Mouse (Mus musculus) liver, embryonic 12.5 days (tissue): ENCODE data around the gene Auts2. TPM values are rescaled to one million over a fixed set of nuclear protein-coding genes. Genes with fewer than 3 reads are reported as not detected.

ENCODE experiments used
- ATAC-seq: fragments of 200-750 bp; cut with Nextera tagmentation; 2 replicates; pipeline ENCODE4 v1.8.0; 2017; ENCODE audit warnings: moderate number of reproducible peaks, mild to moderate bottlenecking, moderate library complexity
- H3K27ac ChIP-seq: fragments of 300-500 bp; sonication (generic); 2 replicates; pipeline ENCODE4 v1.5.1; 2016; ENCODE audit warnings: mild to moderate bottlenecking
- H3K27me3 ChIP-seq: fragments of 300-500 bp; sonication (generic); replicated peaks from 2 replicates; pipeline ENCODE4 v1.6.1; 2016; ENCODE audit warnings: mild to moderate bottlenecking, moderate library complexity
- H3K36me3 ChIP-seq: fragments of 300-500 bp; sonication (generic); 2 replicates; pipeline ENCODE4 v1.6.1; 2016; ENCODE audit warnings: mild to moderate bottlenecking, moderate library complexity
- H3K4me1 ChIP-seq: fragments of 300-500 bp; sonication (generic); 2 replicates; pipeline ENCODE4 v1.6.1; 2016
- H3K4me2 ChIP-seq: fragments of 300-500 bp; sonication (generic); 2 replicates; pipeline ENCODE4 v1.6.1; 2016; ENCODE audit warnings: mild to moderate bottlenecking, moderate library complexity
- H3K4me3 ChIP-seq: fragments of 300-500 bp; sonication (generic); 2 replicates; pipeline ENCODE4 v1.5.1; 2016; ENCODE audit warnings: mild to moderate bottlenecking, moderate library complexity
- H3K9ac ChIP-seq: fragments of 300-500 bp; sonication (generic); 2 replicates; pipeline ENCODE4 v1.6.1; 2016; ENCODE audit warnings: mild to moderate bottlenecking, moderate library complexity
- H3K9me3 ChIP-seq: fragments of 300-500 bp; sonication (generic); replicated peaks from 2 replicates; pipeline ENCODE4 v1.6.1; 2016; ENCODE audit warnings: mild to moderate bottlenecking, moderate library complexity
- WGBS: fragments of 180-500 bp; shearing (Covaris S2); methylation state at CpG from one replicate; pipeline ENCODE4 v1.1.7; 2016; ENCODE audit not compliant: insufficient replicate concordance; 5-methylcytosine and 5-hydroxymethylcytosine counted together
- polyA plus RNA-seq: library from polyadenylated mRNA; unstranded; fragments of >200 nt; fragmentation: Nextera tagmentation; extraction: Ambion mirVana; gene quantifications from 2 replicates; pipeline ENCODE4 v1.2.1, GENCODE M21; 2016

Auts2 gene
- polyA plus RNA-seq, 1 experiment from 2014 or later = 4.4 TPM

DNA sequence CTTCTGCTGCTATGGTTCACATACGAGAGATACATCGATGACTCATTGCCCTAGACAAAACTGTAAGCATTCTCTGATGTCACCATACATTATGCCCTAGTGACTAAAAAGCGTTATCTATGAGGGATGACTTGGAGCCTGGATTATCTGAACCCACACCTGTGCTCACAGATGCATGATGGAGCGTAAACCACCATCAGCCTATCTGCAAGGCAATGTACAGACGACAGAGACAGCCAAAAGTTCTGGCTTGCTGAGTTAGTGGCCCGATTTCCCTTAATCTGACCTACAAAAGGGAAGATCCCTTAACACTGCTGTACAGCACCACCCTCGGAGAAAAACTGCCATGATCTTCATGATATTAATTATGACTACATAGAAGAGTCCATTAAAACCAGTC, 245.8 kb downstream of the Auts2 start:
- no peak overlapping the region for H3K4me3 ChIP-seq
- peak; percentile 57 for ATAC-seq
- H3K36me3 ChIP-seq = no peaks in the 10 kb centered on the region
- H3K27ac ChIP-seq = no peak overlapping the region
- H3K4me2 ChIP-seq = no peak overlapping the region
- no peaks in the 10 kb centered on the region for H3K4me1 ChIP-seq
- WGBS = 45% methylated on average over 7 of the region's 7 CpGs
- no peaks in the 10 kb centered on the region for H3K9me3 ChIP-seq
- no peaks in the 10 kb centered on the region for H3K27me3 ChIP-seq
- H3K9ac ChIP-seq = no peak overlapping the region

DNA sequence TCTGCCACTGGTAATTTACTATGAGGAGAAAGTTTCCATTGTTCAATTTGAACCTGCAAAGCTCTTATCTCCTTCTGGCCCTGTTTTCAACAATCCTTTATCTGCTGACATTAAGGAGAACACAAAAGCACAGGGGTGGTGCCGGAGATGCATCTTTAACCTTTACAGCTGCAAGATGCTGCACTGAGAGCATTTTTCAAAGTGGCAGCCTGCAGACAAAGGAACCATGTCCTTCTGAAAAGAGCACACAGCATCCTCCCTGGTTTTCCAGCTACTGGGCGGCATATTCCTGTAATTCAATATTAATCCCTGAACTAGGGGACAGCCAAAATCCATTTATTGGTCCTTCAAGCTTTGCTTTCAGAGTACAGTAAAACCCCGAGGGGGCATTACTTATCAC, 248.7 kb downstream of the Auts2 start:
- H3K4me3 ChIP-seq = no peak overlapping the region
- no peaks in the 10 kb centered on the region for H3K9me3 ChIP-seq
- H3K27ac ChIP-seq = no peak overlapping the region
- no peaks in the 10 kb centered on the region for H3K36me3 ChIP-seq
- no peaks in the 10 kb centered on the region for H3K4me1 ChIP-seq
- 54% methylated on average over 3 of the region's 3 CpGs for WGBS
- H3K9ac ChIP-seq = no peak overlapping the region
- H3K4me2 ChIP-seq = no peak overlapping the region
- no peak for ATAC-seq
- no peaks in the 10 kb centered on the region for H3K27me3 ChIP-seq

DNA sequence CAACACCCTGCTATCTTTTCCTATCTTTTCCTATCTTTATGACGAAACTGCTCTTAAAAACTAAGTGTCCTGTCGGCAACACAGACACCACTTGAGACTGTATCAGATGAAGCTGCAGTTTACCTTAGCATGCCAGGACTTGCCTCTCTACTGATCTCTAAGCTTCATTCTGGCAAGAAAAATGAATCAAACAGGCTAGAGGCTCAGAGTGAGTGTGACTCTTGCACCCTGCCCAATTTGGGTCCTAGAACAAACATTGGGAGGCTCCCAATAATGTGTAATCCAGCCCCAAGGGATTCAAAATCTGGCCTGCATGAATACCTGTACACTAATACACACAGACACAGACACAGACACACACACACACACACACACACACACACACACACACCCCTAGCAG, 250.2 kb downstream of the Auts2 start:
- no peak overlapping the region for H3K27ac ChIP-seq
- 49% methylated on average over 2 of the region's 2 CpGs for WGBS

DNA sequence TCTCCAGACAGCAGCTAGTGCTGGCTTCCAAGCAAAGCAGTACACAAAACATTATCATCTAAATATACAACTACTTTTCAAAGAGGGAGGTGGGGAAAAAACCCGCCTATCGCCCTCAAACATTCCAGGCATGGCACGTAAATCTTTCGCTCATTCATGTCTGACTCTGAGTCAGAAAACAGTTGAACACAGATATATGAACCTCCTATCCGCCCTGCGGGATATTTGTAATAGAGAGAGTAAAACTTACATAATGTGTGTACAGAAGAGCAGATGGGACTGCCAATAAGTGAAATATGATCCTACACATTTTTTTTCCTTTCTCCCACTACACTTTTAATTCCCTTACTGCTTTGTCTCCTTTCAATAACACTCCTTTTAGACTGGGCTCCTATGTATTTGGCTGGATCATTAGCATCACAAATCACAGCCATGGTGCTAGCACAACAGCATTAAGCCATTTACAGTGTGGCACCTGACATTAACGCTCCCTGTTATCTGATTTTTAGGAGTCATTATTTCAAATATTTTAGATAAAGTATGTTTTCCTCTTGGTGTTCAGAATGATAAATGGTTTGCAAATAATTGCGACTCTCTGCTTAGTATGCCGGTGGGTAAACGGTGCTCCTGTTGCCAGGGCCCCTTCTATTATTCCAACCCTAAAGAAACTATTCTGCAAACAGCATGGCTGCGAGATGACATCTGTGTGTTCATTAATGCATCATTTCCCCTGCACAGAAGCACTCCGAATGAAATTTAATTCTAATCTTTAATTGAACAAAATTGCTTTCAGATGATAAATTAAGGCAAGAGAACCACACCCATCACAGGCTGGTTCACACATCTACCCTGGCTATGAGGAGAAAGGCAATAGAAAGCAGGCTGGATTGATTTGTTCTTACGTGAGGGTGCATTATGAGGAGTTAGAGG, 252.3 kb downstream of the Auts2 start:
- no peak for ATAC-seq
- no peak overlapping the region for H3K4me2 ChIP-seq
- H3K4me3 ChIP-seq = no peak overlapping the region
- H3K9me3 ChIP-seq = no peaks in the 10 kb centered on the region
- H3K36me3 ChIP-seq = no peaks in the 10 kb centered on the region
- no peaks in the 10 kb centered on the region for H3K27me3 ChIP-seq
- no peak overlapping the region for H3K9ac ChIP-seq
- WGBS = 67% methylated on average over 13 of the region's 13 CpGs
- no peaks in the 10 kb centered on the region for H3K4me1 ChIP-seq
- no peak overlapping the region for H3K27ac ChIP-seq

More for the DNA sequence above, 250.2 kb downstream of the Auts2 start:
- Histone ChIP-seq H3K27me3 (no peaks in the 10 kb centered on the region), H3K4me3 (no peak overlapping the region), H3K9ac (no peak overlapping the region), H3K4me1 (no peaks in the 10 kb centered on the region), H3K4me2 (no peak overlapping the region), H3K36me3 (no peaks in the 10 kb centered on the region), H3K9me3 (no peaks in the 10 kb centered on the region)
- ATAC-seq = no peak

DNA sequence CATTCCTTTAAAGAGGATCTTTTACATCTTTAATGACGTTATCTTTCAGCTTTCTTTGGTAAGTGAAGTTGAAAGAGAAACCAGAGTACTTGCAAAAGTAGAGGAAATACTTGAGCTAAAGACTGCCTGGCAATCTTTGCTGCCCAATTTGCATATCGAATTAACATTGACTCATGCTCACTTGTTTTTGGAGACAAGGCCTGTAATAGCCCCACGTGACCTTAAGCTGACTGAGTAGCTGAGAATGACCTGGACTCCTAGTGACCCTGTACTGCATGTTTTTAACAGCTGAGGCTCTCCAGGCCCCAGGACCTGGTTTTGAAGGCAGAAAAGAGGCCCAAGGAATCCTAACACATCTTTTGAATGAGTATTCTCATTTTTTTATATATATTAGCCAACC, 259.4 kb downstream of the Auts2 start:
- no peaks in the 10 kb centered on the region for H3K4me1 ChIP-seq
- H3K4me3 ChIP-seq = no peak overlapping the region
- H3K27ac ChIP-seq = no peak overlapping the region
- H3K4me2 ChIP-seq = no peak overlapping the region
- WGBS = 65% methylated on average over 3 of the region's 3 CpGs
- H3K9me3 ChIP-seq = no peaks in the 10 kb centered on the region
- no peak for ATAC-seq
- H3K27me3 ChIP-seq = no peaks in the 10 kb centered on the region
- no peak overlapping the region for H3K9ac ChIP-seq
- H3K36me3 ChIP-seq = no peaks in the 10 kb centered on the region

DNA sequence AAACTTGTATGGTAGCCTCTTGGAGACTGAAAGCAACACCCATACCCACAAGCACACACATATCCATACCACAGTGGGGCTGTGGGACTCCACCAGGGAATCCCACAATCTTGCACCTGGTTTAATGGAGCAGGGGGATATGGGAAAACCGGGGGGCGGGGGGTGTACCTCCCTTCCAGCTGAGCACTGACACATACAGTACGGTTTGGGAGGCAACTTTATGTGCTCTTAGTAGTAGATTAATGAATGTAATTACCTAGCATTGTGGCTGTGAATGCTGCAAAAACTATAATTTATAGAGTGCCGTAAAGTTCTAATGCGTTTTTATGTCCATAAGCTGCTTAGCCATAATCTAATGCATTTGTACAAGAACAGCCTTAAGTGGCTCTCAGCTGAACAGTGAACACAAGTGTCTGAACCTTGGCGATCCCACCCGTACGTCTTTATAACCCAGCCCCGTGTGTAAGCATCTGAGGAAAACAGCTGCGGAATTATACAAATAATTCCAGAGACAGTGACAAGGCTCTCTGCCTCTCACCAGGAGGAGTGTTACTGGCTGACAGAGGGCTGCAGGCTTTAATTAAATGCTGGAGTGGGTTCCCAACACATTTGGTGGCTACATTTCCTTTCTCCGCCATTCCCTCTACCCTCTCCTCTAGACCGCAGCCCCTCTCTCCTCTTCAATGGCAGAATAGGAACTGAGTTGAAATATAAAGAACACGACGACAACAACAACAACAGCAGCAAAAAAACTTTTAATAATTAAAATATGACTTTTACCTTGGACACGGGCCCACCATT, 268.8 kb downstream of the Auts2 start:
- H3K9ac ChIP-seq = no peak overlapping the region
- H3K27me3 ChIP-seq = no peaks in the 10 kb centered on the region
- peaks cover 7% of the 10 kb centered on the region; the same call in 1 of the 2 replicates for H3K4me1 ChIP-seq
- H3K4me2 ChIP-seq = no peak overlapping the region
- H3K4me3 ChIP-seq = no peak overlapping the region
- H3K9me3 ChIP-seq = no peaks in the 10 kb centered on the region
- ATAC-seq = no peak
- H3K36me3 ChIP-seq = no peaks in the 10 kb centered on the region
- H3K27ac ChIP-seq = no peak overlapping the region
- 80% methylated on average over 15 of the region's 15 CpGs for WGBS

DNA sequence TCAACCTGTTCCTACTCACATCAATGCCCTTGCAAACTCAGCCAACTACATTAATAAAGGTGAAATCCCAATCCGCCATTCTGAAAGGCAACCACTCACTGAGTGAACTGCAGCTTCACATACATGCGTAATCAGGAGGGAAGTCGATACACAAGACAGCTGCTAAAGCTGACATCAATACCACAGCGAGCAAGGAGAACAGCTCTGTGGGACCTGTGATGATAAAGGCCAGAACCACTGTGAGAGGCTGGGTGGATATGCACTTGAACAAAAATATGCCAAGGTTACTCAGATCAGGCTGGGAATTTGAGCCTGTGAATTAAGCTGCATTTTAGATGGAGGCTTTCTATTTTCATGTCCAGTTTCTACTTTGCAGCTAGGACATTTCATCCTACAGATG, 271.0 kb downstream of the Auts2 start:
- 50% methylated on average over 4 of the region's 4 CpGs for WGBS
- H3K9ac ChIP-seq = no peak overlapping the region
- no peaks in the 10 kb centered on the region for H3K27me3 ChIP-seq
- H3K27ac ChIP-seq = no peak overlapping the region
- peaks cover 7% of the 10 kb centered on the region; the same call in 1 of the 2 replicates for H3K4me1 ChIP-seq
- no peak overlapping the region for H3K4me2 ChIP-seq
- no peak for ATAC-seq
- H3K36me3 ChIP-seq = no peaks in the 10 kb centered on the region
- no peaks in the 10 kb centered on the region for H3K9me3 ChIP-seq
- H3K4me3 ChIP-seq = no peak overlapping the region

DNA sequence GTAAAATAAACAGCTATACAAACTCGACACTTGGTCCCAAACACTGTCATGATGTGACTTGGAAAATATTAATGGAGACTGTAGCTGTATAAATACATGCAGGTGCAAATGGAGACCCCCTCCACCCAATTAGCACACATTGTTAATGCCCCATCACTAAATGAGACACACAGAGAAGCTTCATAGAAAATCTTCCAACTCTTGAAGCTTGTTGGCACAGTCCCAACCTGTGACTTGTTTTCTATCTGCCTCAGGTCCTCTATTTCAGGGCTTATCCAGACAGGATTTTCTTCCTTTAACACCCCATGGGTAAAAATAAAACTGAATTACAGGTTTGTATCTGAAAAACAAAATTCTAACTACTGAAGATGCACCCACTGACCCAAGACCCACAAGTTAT, 272.2 kb downstream of the Auts2 start:
- no peak for ATAC-seq
- no peaks in the 10 kb centered on the region for H3K27me3 ChIP-seq
- H3K27ac ChIP-seq = no peak overlapping the region
- 44% methylated on average over 1 of the region's 1 CpGs for WGBS
- H3K9ac ChIP-seq = no peak overlapping the region
- H3K4me2 ChIP-seq = no peak overlapping the region
- no peaks in the 10 kb centered on the region for H3K36me3 ChIP-seq
- H3K9me3 ChIP-seq = no peaks in the 10 kb centered on the region
- peaks cover 7% of the 10 kb centered on the region; the same call in 1 of the 2 replicates for H3K4me1 ChIP-seq
- H3K4me3 ChIP-seq = no peak overlapping the region

DNA sequence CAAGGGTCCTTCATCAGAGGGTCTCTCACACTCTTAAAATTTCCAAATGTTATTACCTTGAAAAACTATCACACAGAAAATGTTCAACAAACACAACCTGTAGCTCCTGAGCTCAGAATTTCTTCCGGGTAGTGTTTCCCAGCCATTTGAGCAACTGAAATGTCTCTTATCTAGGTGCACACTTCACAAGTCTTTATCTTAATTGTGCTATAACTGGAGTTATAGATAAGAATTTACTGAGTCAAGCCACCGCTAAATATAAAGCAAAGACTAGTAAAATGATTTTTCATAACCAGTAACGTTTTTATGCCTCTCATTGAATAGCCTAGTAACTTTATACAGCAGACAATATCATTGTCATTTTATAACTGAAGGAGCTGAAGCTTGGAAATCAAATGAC, 273.1 kb downstream of the Auts2 start:
- no peak overlapping the region for H3K27ac ChIP-seq
- 32% methylated on average over 3 of the region's 3 CpGs for WGBS
- no peak for ATAC-seq

DNA sequence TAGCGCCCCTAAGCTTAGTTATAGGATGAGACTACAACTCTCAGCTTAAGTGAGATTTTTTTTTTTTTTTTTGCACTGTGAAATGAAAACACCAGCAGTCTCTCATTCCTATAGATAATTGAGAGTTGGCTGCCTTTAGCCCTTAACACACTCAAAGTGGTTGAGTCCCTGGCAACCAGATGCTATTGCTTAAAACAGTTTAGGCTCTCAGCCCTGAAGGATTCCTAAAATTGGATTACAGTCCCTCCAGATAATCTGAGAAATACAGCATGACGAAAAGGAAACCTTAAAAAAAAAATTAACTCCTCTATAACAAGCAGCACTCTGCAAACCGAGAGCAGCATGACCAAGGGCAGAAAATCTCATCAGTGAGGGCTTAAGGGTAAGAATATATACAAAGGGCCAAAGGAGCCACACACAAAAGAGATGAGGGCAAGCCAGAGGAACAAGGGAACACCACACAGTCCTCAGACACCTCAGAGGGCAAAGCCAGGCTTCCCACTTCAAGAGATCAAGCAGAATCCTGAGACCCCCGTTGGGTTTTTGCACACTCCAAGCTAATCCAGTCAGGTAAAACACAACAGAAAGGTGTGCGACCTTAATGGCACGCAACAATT, 274.7 kb downstream of the Auts2 start:
- WGBS = 61% methylated on average over 6 of the region's 6 CpGs

More for the DNA sequence above, 273.1 kb downstream of the Auts2 start:
- Histone ChIP-seq H3K4me2 (no peak overlapping the region), H3K4me3 (no peak overlapping the region), H3K27me3 (no peaks in the 10 kb centered on the region), H3K4me1 (peaks cover 7% of the 10 kb centered on the region; the same call in 1 of the 2 replicates), H3K36me3 (no peaks in the 10 kb centered on the region), H3K9ac (no peak overlapping the region), H3K9me3 (no peaks in the 10 kb centered on the region)

DNA sequence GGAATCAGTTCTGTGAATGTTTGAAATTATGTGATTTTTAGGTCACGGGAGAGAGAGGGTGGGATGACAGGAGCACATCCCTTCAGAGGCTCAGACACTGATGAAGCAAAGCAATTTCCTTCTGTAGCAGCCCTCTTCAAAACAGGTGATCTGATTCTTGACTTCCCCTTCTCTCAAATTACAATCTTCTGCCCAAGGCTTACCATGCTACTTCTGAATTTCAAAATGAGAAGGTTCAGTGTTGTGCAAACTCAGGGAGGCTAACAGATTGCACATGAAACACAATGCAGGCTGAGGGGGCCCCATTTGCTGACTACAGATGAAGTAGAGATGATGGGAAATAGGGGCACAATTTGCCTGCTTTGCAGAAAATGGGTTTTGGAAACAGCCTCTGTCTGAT, 278.1 kb downstream of the Auts2 start:
- no peaks in the 10 kb centered on the region for H3K9me3 ChIP-seq
- H3K4me2 ChIP-seq = no peak overlapping the region
- peaks cover 8% of the 10 kb centered on the region; the same call in 1 of the 2 replicates for H3K4me1 ChIP-seq
- no peak overlapping the region for H3K27ac ChIP-seq
- H3K9ac ChIP-seq = no peak overlapping the region
- H3K27me3 ChIP-seq = no peaks in the 10 kb centered on the region
- 71% methylated on average over 1 of the region's 1 CpGs for WGBS
- ATAC-seq = no peak
- H3K36me3 ChIP-seq = no peaks in the 10 kb centered on the region
- H3K4me3 ChIP-seq = no peak overlapping the region

More for the DNA sequence above, 274.7 kb downstream of the Auts2 start:
- H3K9me3 ChIP-seq = no peaks in the 10 kb centered on the region
- H3K4me2 ChIP-seq = no peak overlapping the region
- H3K9ac ChIP-seq = no peak overlapping the region
- no peaks in the 10 kb centered on the region for H3K36me3 ChIP-seq
- peaks cover 7% of the 10 kb centered on the region; the same call in 1 of the 2 replicates for H3K4me1 ChIP-seq
- H3K27me3 ChIP-seq = no peaks in the 10 kb centered on the region
- no peak for ATAC-seq
- no peak overlapping the region for H3K27ac ChIP-seq
- no peak overlapping the region for H3K4me3 ChIP-seq

DNA sequence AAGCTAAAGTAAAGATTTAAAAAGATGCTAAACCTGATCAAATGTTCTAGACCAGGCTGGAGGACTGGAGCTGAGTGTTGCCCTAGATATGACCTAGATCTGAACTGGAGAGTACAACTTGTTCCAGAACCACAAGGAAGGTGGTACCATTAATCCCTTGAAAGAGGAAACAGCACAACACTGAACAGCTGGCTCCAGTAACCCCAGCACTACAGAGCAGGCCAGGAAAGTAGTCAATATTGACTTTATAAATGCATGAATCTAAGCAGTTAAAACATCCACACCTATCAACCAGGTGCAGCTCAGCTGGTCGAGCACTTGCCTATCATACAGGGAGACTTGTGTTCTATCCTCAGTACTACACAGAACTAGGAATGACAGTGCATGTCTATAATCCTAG, 281.4 kb downstream of the Auts2 start:
- WGBS = 59% methylated on average over 1 of the region's 1 CpGs

More for the DNA sequence above, 281.4 kb downstream of the Auts2 start:
- no peak overlapping the region for H3K4me3 ChIP-seq
- no peak overlapping the region for H3K9ac ChIP-seq
- H3K4me2 ChIP-seq = no peak overlapping the region
- no peaks in the 10 kb centered on the region for H3K27me3 ChIP-seq
- no peak for ATAC-seq
- no peaks in the 10 kb centered on the region for H3K9me3 ChIP-seq
- 0 out of 2 replicates have a peak, but pooled peaks cover 3% of the 10 kb centered on the region for H3K4me1 ChIP-seq
- H3K27ac ChIP-seq = no peak overlapping the region
- no peaks in the 10 kb centered on the region for H3K36me3 ChIP-seq
